26 mouse cellular contexts compared by ENCODE assay signal in the genomic region with DNA sequence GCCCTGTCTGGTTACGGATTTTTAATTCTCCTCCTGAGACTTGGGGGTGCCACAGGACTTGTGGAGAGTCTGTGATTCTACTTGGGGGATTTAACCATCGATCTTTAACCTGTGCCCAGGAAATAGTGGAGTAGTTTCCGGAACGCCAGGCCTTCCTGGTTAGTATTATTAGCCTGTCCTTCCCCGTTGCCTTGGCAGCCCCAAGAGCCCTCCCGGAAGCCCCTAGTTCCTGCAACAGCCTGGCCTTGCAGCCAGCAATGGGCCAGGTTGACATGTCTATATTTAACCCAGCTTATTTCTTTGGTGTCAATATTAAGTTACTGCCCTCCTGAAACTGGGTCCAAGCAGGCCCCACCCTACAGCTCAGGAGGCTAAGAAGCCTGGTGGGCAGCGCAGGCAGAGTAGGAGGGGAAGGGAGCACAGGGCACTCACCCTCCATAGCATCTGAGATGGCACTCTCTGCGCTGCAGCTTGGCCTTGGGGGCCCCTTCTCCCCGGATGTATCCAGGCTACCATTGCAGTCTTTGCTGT. TPM values are rescaled to one million over a fixed set of nuclear protein-coding genes. Genes with fewer than 3 reads are reported as not detected.
DNase-seq lines count a peak whose midpoint lies in the region; ATAC-seq and TF ChIP-seq lines count a peak whose summit lies in the region.
"Had no signal": no experiment of that assay in that cellular context is flagged by ENCODE, and none has a peak within 500 bp of the region (broad histone marks: within the 10 kb centered on the region; RNA-seq: fewer than 3 reads in every experiment).

No protein-coding gene starts in this region.

- no peaks in the 10 kb centered on the region for H3K36me3 ChIP-seq in heart, embryonic 13.5 days
- no peaks in the 10 kb centered on the region for H3K36me3 ChIP-seq in lung, embryonic 14.5 days (ENCODE audit: insufficient read depth)
- H3K36me3 ChIP-seq in lung, postnatal 0 days (ENCODE audit: insufficient read depth, low read length), result no peaks in the 10 kb centered on the region
- H3K36me3 ChIP-seq in intestine, embryonic 16.5 days (ENCODE audit: control insufficient read depth, insufficient read depth, low read length), result no peaks in the 10 kb centered on the region
- H3K36me3 ChIP-seq: forebrain, embryonic 12.5 days; heart, embryonic 15.5 days; hindbrain, embryonic 10.5 days; limb, embryonic 12.5 days; liver, embryonic 12.5 days had no signal

- intact Hi-C loops in gastrocnemius, postnatal 14 days (cut with DNase I; ENCODE audit: low total_unique reads), result no loop called here

- 67% methylated on average over 9 of the region's 9 CpGs for WGBS in heart, embryonic 13.5 days
- 75% methylated on average over 9 of the region's 9 CpGs for WGBS in lung, embryonic 14.5 days
- WGBS in lung, postnatal 0 days, result 62% methylated on average over 9 of the region's 9 CpGs
- WGBS in intestine, embryonic 16.5 days, result 76% methylated on average over 9 of the region's 9 CpGs

- peaks cover 6% of the 10 kb centered on the region; the same call in 1 of the 2 replicates for H3K27me3 ChIP-seq in heart, embryonic 13.5 days (replicated peaks)
- H3K27me3 ChIP-seq in lung, embryonic 14.5 days (ENCODE audit: insufficient read depth, low read length), result no peaks in the 10 kb centered on the region
- no peaks in the 10 kb centered on the region for H3K27me3 ChIP-seq in lung, postnatal 0 days (replicated peaks; ENCODE audit: insufficient read depth, low read length)
- no peaks in the 10 kb centered on the region for H3K27me3 ChIP-seq in intestine, embryonic 16.5 days (replicated peaks; ENCODE audit: control insufficient read depth, insufficient read depth, low read length)
- H3K27me3 ChIP-seq: forebrain, embryonic 12.5 days; heart, embryonic 15.5 days had no signal

- DNase-seq in heart, adult 9 months (ENCODE audit: low spot score in 2 of 2), result no peak
- peak; percentile 20 for DNase-seq in lung, embryonic 14.5 days
- DNase-seq in lung, postnatal 0 days (ENCODE audit: low spot score), result no peak
- DNase-seq in gastrocnemius, postnatal 14 days, result peak; percentile 52
- no peak for DNase-seq in left cerebral cortex, adult 8-10 months (ENCODE audit: low spot score in 2 of 2)
- DNase-seq: cerebellum, adult 9-10 months; heart, adult 11 months; kidney, postnatal 4 days; layer of hippocampus, adult 9-11 months; lung, adult 2 months; lung, postnatal 4 days; right cerebral cortex, postnatal 4 days; thymus, postnatal 14 days had no signal

- no peaks in the 10 kb centered on the region for H3K9me3 ChIP-seq in heart, embryonic 13.5 days
- H3K9me3 ChIP-seq in lung, embryonic 14.5 days (ENCODE audit: low read depth, low read length), result no peaks in the 10 kb centered on the region
- no peaks in the 10 kb centered on the region for H3K9me3 ChIP-seq in lung, postnatal 0 days (ENCODE audit: low read length)
- no peaks in the 10 kb centered on the region for H3K9me3 ChIP-seq in intestine, embryonic 16.5 days (ENCODE audit: control insufficient read depth, low read length)
- H3K9me3 ChIP-seq: forebrain, embryonic 12.5 days; heart, embryonic 15.5 days; hindbrain, embryonic 10.5 days; limb, embryonic 12.5 days; liver, embryonic 12.5 days had no signal

- no peak overlapping the region for H3K27ac ChIP-seq in heart, embryonic 13.5 days (replicated peaks)
- no peak overlapping the region for H3K27ac ChIP-seq in lung, embryonic 14.5 days (ENCODE audit: low read depth)
- no peak overlapping the region for H3K27ac ChIP-seq in lung, postnatal 0 days (ENCODE audit: low read length)
- H3K27ac ChIP-seq in intestine, embryonic 16.5 days (ENCODE audit: low read length), result no peak overlapping the region
- H3K27ac ChIP-seq: forebrain, embryonic 12.5 days; heart, embryonic 15.5 days; hindbrain, embryonic 10.5 days; limb, embryonic 12.5 days; liver, embryonic 12.5 days; stomach, postnatal 0 days had no signal

- H3K9ac ChIP-seq in heart, embryonic 13.5 days, result 0 out of 2 replicates have a peak overlapping the region, but pooled peaks have one; percentile 28
- no peak overlapping the region for H3K9ac ChIP-seq in lung, embryonic 14.5 days
- H3K9ac ChIP-seq in lung, postnatal 0 days (replicated peaks; ENCODE audit: low read depth), result no peak overlapping the region
- H3K9ac ChIP-seq in intestine, embryonic 16.5 days (ENCODE audit: low read depth, low read length), result no peak overlapping the region
- H3K9ac ChIP-seq: forebrain, embryonic 12.5 days; heart, embryonic 15.5 days; limb, embryonic 12.5 days; liver, embryonic 12.5 days had no signal

- TF ChIP-seq EP300 in lung, postnatal 0 days (IDR thresholded peaks at IDR 0.05), result no peak

- no peak overlapping the region for H3K4me3 ChIP-seq in heart, embryonic 13.5 days
- H3K4me3 ChIP-seq in lung, embryonic 14.5 days (ENCODE audit: low read depth, low read length), result no peak overlapping the region
- no peak overlapping the region for H3K4me3 ChIP-seq in lung, postnatal 0 days (ENCODE audit: low read depth, low read length)
- H3K4me3 ChIP-seq in intestine, embryonic 16.5 days (ENCODE audit: low read length), result no peak overlapping the region
- H3K4me3 ChIP-seq: forebrain, embryonic 12.5 days; heart, embryonic 15.5 days; hindbrain, embryonic 10.5 days; limb, embryonic 12.5 days; liver, embryonic 12.5 days had no signal

- H3K4me1 ChIP-seq in heart, embryonic 13.5 days, result peaks cover 18% of the 10 kb centered on the region
- no peaks in the 10 kb centered on the region for H3K4me1 ChIP-seq in lung, embryonic 14.5 days (ENCODE audit: insufficient read depth)
- H3K4me1 ChIP-seq in lung, postnatal 0 days (ENCODE audit: insufficient read depth, low read depth, low read length), result no peaks in the 10 kb centered on the region
- no peaks in the 10 kb centered on the region for H3K4me1 ChIP-seq in intestine, embryonic 16.5 days (ENCODE audit: control insufficient read depth, insufficient read depth, low read length)
- H3K4me1 ChIP-seq: liver, embryonic 12.5 days had no signal

- ATAC-seq in heart, embryonic 13.5 days (ENCODE audit: extremely low read depth, insufficient number of reproducible peaks, low FRiP score, low TSS enrichment), result no peak
- no peak for ATAC-seq in lung, embryonic 14.5 days (ENCODE audit: insufficient read depth)
- ATAC-seq in lung, postnatal 0 days, result no peak
- ATAC-seq in intestine, embryonic 16.5 days, result no peak
- ATAC-seq: liver, embryonic 12.5 days had no signal

- H3K4me2 ChIP-seq in heart, embryonic 13.5 days, result no peak overlapping the region
- H3K4me2 ChIP-seq in lung, embryonic 14.5 days, result no peak overlapping the region
- no peak overlapping the region for H3K4me2 ChIP-seq in lung, postnatal 0 days (replicated peaks; ENCODE audit: low read depth, low read length)
- no peak overlapping the region for H3K4me2 ChIP-seq in intestine, embryonic 16.5 days (ENCODE audit: low read depth, low read length)
- H3K4me2 ChIP-seq: forebrain, embryonic 12.5 days; heart, embryonic 15.5 days; limb, embryonic 12.5 days; liver, embryonic 12.5 days; midbrain, embryonic 11.5 days had no signal

- TF ChIP-seq CTCF in lung, embryonic 14.5 days (IDR thresholded peaks at IDR 0.05; ENCODE audit: low read depth), result no peak
- TF ChIP-seq CTCF in lung, postnatal 0 days (IDR thresholded peaks at IDR 0.05), result no peak

RNA-seq across cellular contexts. Expression of a gene that starts 12.0 kb away (rescaled TPM):
- 0.03 and 0.08 TPM in 2 replicates for polyA plus RNA-seq in heart, embryonic 13.5 days (2015; fragmentation: Nextera tagmentation; extraction: Ambion mirVana)
- 0.05 and 0.24 TPM in 2 replicates for polyA plus RNA-seq in lung, embryonic 14.5 days (2014; fragmentation: Nextera tagmentation; extraction: Ambion mirVana)
- 0.04 TPM in 1 of 2 replicates, not detected in the other for polyA plus RNA-seq in lung, postnatal 0 days (2015; fragmentation: Nextera tagmentation; extraction: Ambion mirVana)
- 100 to 1,000 TPM; 178 to 181 TPM for total RNA-seq in gastrocnemius, postnatal 14 days (2021)
- under 1 TPM in 3 of 4 experiments, not detected in 1; 0.04 to 0.43 (median 0.11) TPM for total RNA-seq in left cerebral cortex, adult 8-10 months (2022)
- polyA plus RNA-seq in intestine, embryonic 16.5 days (2015; fragmentation: Nextera tagmentation; extraction: Ambion mirVana), result 0.02 TPM in 1 of 2 replicates, not detected in the other
- polyA plus RNA-seq: liver, embryonic 12.5 days; midbrain, embryonic 11.5 days had no signal

RNA-seq across cellular contexts. Expression of a gene that starts 24.2 kb away (rescaled TPM):
- polyA plus RNA-seq in heart, embryonic 13.5 days (2015; fragmentation: Nextera tagmentation; extraction: Ambion mirVana), result 0.15 and 0.27 TPM in 2 replicates
- 0.16 and 0.39 TPM in 2 replicates for polyA plus RNA-seq in lung, embryonic 14.5 days (2014; fragmentation: Nextera tagmentation; extraction: Ambion mirVana)
- 8.9 and 10.2 TPM in 2 replicates for polyA plus RNA-seq in lung, postnatal 0 days (2015; fragmentation: Nextera tagmentation; extraction: Ambion mirVana)
- 10 to 100 TPM; 11.8 to 13.1 TPM for total RNA-seq in gastrocnemius, postnatal 14 days (2021)
- total RNA-seq in left cerebral cortex, adult 8-10 months (2022), result not detected
- 0.53 and 0.54 TPM in 2 replicates for polyA plus RNA-seq in intestine, embryonic 16.5 days (2015; fragmentation: Nextera tagmentation; extraction: Ambion mirVana)
- total RNA-seq: left cerebral cortex, postnatal 10 days had no signal
- polyA plus RNA-seq: embryonic facial prominence, embryonic 11.5 days; forebrain, embryonic 12.5 days; frontal cortex, adult 2 months; hindbrain, embryonic 10.5 days; limb, embryonic 12.5 days; liver, embryonic 12.5 days; midbrain, embryonic 11.5 days had no signal

RNA-seq across cellular contexts. Expression of a gene that starts 26.5 kb away (rescaled TPM):
- 1.2 TPM in 2 replicates for polyA plus RNA-seq in heart, embryonic 13.5 days (2015; fragmentation: Nextera tagmentation; extraction: Ambion mirVana)
- 2.5 and 3.4 TPM in 2 replicates for polyA plus RNA-seq in lung, embryonic 14.5 days (2014; fragmentation: Nextera tagmentation; extraction: Ambion mirVana)
- 10.8 and 11.8 TPM in 2 replicates for polyA plus RNA-seq in lung, postnatal 0 days (2015; fragmentation: Nextera tagmentation; extraction: Ambion mirVana)
- total RNA-seq in gastrocnemius, postnatal 14 days (2021), result 1 to 10 TPM; 1.0 to 1.1 TPM
- total RNA-seq in left cerebral cortex, adult 8-10 months (2022), result under 1 TPM in 2 of 4 experiments, not detected in 2; 0.26 to 0.93 TPM
- polyA plus RNA-seq in intestine, embryonic 16.5 days (2015; fragmentation: Nextera tagmentation; extraction: Ambion mirVana), result 3.0 and 4.4 TPM in 2 replicates

RNA-seq across cellular contexts. Expression of a gene that starts 39.4 kb away (rescaled TPM):
- polyA plus RNA-seq in heart, embryonic 13.5 days (2015; fragmentation: Nextera tagmentation; extraction: Ambion mirVana), result not detected in 2 replicates
- not detected in 2 replicates for polyA plus RNA-seq in lung, embryonic 14.5 days (2014; fragmentation: Nextera tagmentation; extraction: Ambion mirVana)
- not detected in 2 replicates for polyA plus RNA-seq in lung, postnatal 0 days (2015; fragmentation: Nextera tagmentation; extraction: Ambion mirVana)
- total RNA-seq in gastrocnemius, postnatal 14 days (2021), result not detected
- total RNA-seq in left cerebral cortex, adult 8-10 months (2022), result 10 to 100 TPM in 1 of 4 experiments, 1 to 10 TPM in 1, not detected in 2; 1.1 to 16.8 TPM
- not detected in 2 replicates for polyA plus RNA-seq in intestine, embryonic 16.5 days (2015; fragmentation: Nextera tagmentation; extraction: Ambion mirVana)
- total RNA-seq: left cerebral cortex, postnatal 10 days had no signal
- polyA plus RNA-seq: cortical plate, adult 2 months; embryonic facial prominence, embryonic 11.5 days; forebrain, embryonic 12.5 days; heart, embryonic 15.5 days; hindbrain, embryonic 10.5 days; limb, embryonic 12.5 days; liver, embryonic 12.5 days; midbrain, embryonic 11.5 days; stomach, postnatal 0 days had no signal

RNA-seq across cellular contexts. Expression of a gene that starts 46.8 kb away (rescaled TPM):
- polyA plus RNA-seq in heart, embryonic 13.5 days (2015; fragmentation: Nextera tagmentation; extraction: Ambion mirVana), result 77.7 and 86.1 TPM in 2 replicates
- polyA plus RNA-seq in lung, embryonic 14.5 days (2014; fragmentation: Nextera tagmentation; extraction: Ambion mirVana), result 68.3 and 76.7 TPM in 2 replicates
- 284 and 329 TPM in 2 replicates for polyA plus RNA-seq in lung, postnatal 0 days (2015; fragmentation: Nextera tagmentation; extraction: Ambion mirVana)
- 10 to 100 TPM; 11.7 to 12.2 TPM for total RNA-seq in gastrocnemius, postnatal 14 days (2021)
- total RNA-seq in left cerebral cortex, adult 8-10 months (2022), result 1 to 10 TPM; 2.0 to 2.3 (median 2.2) TPM
- polyA plus RNA-seq in intestine, embryonic 16.5 days (2015; fragmentation: Nextera tagmentation; extraction: Ambion mirVana), result 38.3 and 40.5 TPM in 2 replicates

Comparison
In these comparisons a context has a peak if more than half of its experiments do, and no peak if none do; other contexts are left out.
1. DNase-seq: peak in lung, embryonic 14.5 days (single experiment) and gastrocnemius, postnatal 14 days (single experiment); none in heart, adult 9 months (0 of 2), lung, postnatal 0 days (single experiment) and left cerebral cortex, adult 8-10 months (0 of 2).